Mouse (Mus musculus): Measurements from ENCODE around the gene Amot. TPM values are rescaled to one million over a fixed set of nuclear protein-coding genes. Genes with fewer than 3 reads are reported as not detected.

The Amot gene
- total and polyA plus RNA-seq, 2 experiments: 3.2 to 3.9 TPM

GRCm38 (mm10) chrX:145455629-145456028 lies 49.4 kb downstream of the Amot start:
- Histone ChIP-seq H3K27ac (replicated peaks; ENCODE audit: insufficient read depth, low read depth, low read length) (no peak overlapping the region), H3K9ac (ENCODE audit: low read depth, low read length) (no peak overlapping the region), H3K4me3 (ENCODE audit: insufficient read depth, low read depth, low read length) (no peak overlapping the region), H3K36me3 (ENCODE audit: control insufficient read depth, insufficient read depth, low read length) (peaks cover 2% of the 10 kb centered on the region; the same call in 1 of the 2 replicates), H3K4me1 (ENCODE audit: control insufficient read depth, insufficient read depth, low read length) (peaks cover 2% of the 10 kb centered on the region; the same call in 1 of the 2 replicates), H3K27me3 (ENCODE audit: control insufficient read depth, insufficient read depth, low read length) (no peaks in the 10 kb centered on the region), H3K79me2 (ENCODE audit: control insufficient read depth, insufficient read depth, low read length) (no peaks in the 10 kb centered on the region)
- peak; percentile 78 for DNase-seq (ENCODE audit: extremely low read depth, low read depth, low spot score)
- TF ChIP-seq POLR2A (IDR thresholded peaks at IDR 0.05; ENCODE audit: extremely low read depth, insufficient read depth, low read length): no peak
- TF ChIP-seq CTCF (IDR thresholded peaks at IDR 0.05; ENCODE audit: low read depth, low read length): no peak
- WGBS: 24% methylated on average over 6 of the region's 6 CpGs

- Histone ChIP-seq H3K4me3 (ENCODE audit: insufficient read depth, low read depth, low read length) (no peak overlapping the region), H3K9ac (ENCODE audit: low read depth, low read length) (no peak overlapping the region), H3K79me2 (ENCODE audit: control insufficient read depth, insufficient read depth, low read length) (no peaks in the 10 kb centered on the region), H3K36me3 (ENCODE audit: control insufficient read depth, insufficient read depth, low read length) (peaks cover 2% of the 10 kb centered on the region), H3K27me3 (ENCODE audit: control insufficient read depth, insufficient read depth, low read length) (no peaks in the 10 kb centered on the region), H3K4me1 (ENCODE audit: control insufficient read depth, insufficient read depth, low read length) (peaks cover 2% of the 10 kb centered on the region; the same call in 1 of the 2 replicates), H3K27ac (replicated peaks; ENCODE audit: insufficient read depth, low read depth, low read length) (peak overlapping the region; percentile 78)
- 27% methylated on average over 4 of the region's 4 CpGs for WGBS
- TF ChIP-seq POLR2A (IDR thresholded peaks at IDR 0.05; ENCODE audit: extremely low read depth, insufficient read depth, low read length): no peak
- TF ChIP-seq CTCF (IDR thresholded peaks at IDR 0.05; ENCODE audit: low read depth, low read length): no peak
- peak; percentile 72 for DNase-seq (ENCODE audit: extremely low read depth, low read depth, low spot score)
These were observed 50.2 kb downstream of the Amot start for GRCm38 (mm10) chrX:145454828-145455227.

- no peak overlapping the region for H3K9ac ChIP-seq (ENCODE audit: low read depth, low read length)
- 26% methylated on average over 2 of the region's 2 CpGs for WGBS
- TF ChIP-seq CTCF (IDR thresholded peaks at IDR 0.05; ENCODE audit: low read depth, low read length) (no peak), POLR2A (IDR thresholded peaks at IDR 0.05; ENCODE audit: extremely low read depth, insufficient read depth, low read length) (no peak)
These were observed 63.5 kb downstream of the Amot start for GRCm38 (mm10) chrX:145441526-145441925.

GRCm38 (mm10) chrX:145433652-145434051 lies 71.3 kb downstream of the Amot start:
- WGBS: 78% methylated on average over 4 of the region's 4 CpGs

More at GRCm38 (mm10) chrX:145441526-145441925, 63.5 kb downstream of the Amot start:
- H3K36me3 ChIP-seq (ENCODE audit: control insufficient read depth, insufficient read depth, low read length): no peaks in the 10 kb centered on the region
- no peak overlapping the region; the same call in 1 of the 2 replicates for H3K27ac ChIP-seq (replicated peaks; ENCODE audit: insufficient read depth, low read depth, low read length)
- no peak overlapping the region for H3K4me3 ChIP-seq (ENCODE audit: insufficient read depth, low read depth, low read length)
- no peaks in the 10 kb centered on the region for H3K27me3 ChIP-seq (ENCODE audit: control insufficient read depth, insufficient read depth, low read length)
- no peaks in the 10 kb centered on the region for H3K79me2 ChIP-seq (ENCODE audit: control insufficient read depth, insufficient read depth, low read length)
- no peaks in the 10 kb centered on the region; the same call in 1 of the 2 replicates for H3K4me1 ChIP-seq (ENCODE audit: control insufficient read depth, insufficient read depth, low read length)
- DNase-seq (ENCODE audit: extremely low read depth, low read depth, low spot score): peak; percentile 51

GRCm38 (mm10) chrX:145430836-145431570 lies 74.0 kb downstream of the Amot start:
- H3K9ac ChIP-seq (ENCODE audit: low read depth, low read length): no peak overlapping the region
- no peak for TF ChIP-seq CTCF (IDR thresholded peaks at IDR 0.05; ENCODE audit: low read depth, low read length)
- TF ChIP-seq POLR2A (IDR thresholded peaks at IDR 0.05; ENCODE audit: extremely low read depth, insufficient read depth, low read length): no peak
- H3K79me2 ChIP-seq (ENCODE audit: control insufficient read depth, insufficient read depth, low read length): no peaks in the 10 kb centered on the region
- 88% methylated on average over 5 of the region's 5 CpGs for WGBS
- H3K4me1 ChIP-seq (ENCODE audit: control insufficient read depth, insufficient read depth, low read length): no peaks in the 10 kb centered on the region
- no peaks in the 10 kb centered on the region for H3K27me3 ChIP-seq (ENCODE audit: control insufficient read depth, insufficient read depth, low read length)
- no peak overlapping the region for H3K4me3 ChIP-seq (ENCODE audit: insufficient read depth, low read depth, low read length)
- no peaks in the 10 kb centered on the region for H3K36me3 ChIP-seq (ENCODE audit: control insufficient read depth, insufficient read depth, low read length)
- no peak overlapping the region for H3K27ac ChIP-seq (replicated peaks; ENCODE audit: insufficient read depth, low read depth, low read length)
- DNase-seq (ENCODE audit: extremely low read depth, low read depth, low spot score): no peak

More at GRCm38 (mm10) chrX:145433652-145434051, 71.3 kb downstream of the Amot start:
- H3K27me3 ChIP-seq (ENCODE audit: control insufficient read depth, insufficient read depth, low read length): no peaks in the 10 kb centered on the region
- H3K27ac ChIP-seq (replicated peaks; ENCODE audit: insufficient read depth, low read depth, low read length): no peak overlapping the region
- H3K36me3 ChIP-seq (ENCODE audit: control insufficient read depth, insufficient read depth, low read length): no peaks in the 10 kb centered on the region
- H3K4me1 ChIP-seq (ENCODE audit: control insufficient read depth, insufficient read depth, low read length): no peaks in the 10 kb centered on the region
- H3K9ac ChIP-seq (ENCODE audit: low read depth, low read length): no peak overlapping the region
- H3K4me3 ChIP-seq (ENCODE audit: insufficient read depth, low read depth, low read length): no peak overlapping the region
- no peak for DNase-seq (ENCODE audit: extremely low read depth, low read depth, low spot score)
- TF ChIP-seq CTCF (IDR thresholded peaks at IDR 0.05; ENCODE audit: low read depth, low read length) (no peak), POLR2A (IDR thresholded peaks at IDR 0.05; ENCODE audit: extremely low read depth, insufficient read depth, low read length) (no peak)
- H3K79me2 ChIP-seq (ENCODE audit: control insufficient read depth, insufficient read depth, low read length): no peaks in the 10 kb centered on the region

GRCm38 (mm10) chrX:145428811-145429210 lies 76.2 kb downstream of the Amot start:
- no peak overlapping the region for H3K9ac ChIP-seq (ENCODE audit: low read depth, low read length)
- no peak overlapping the region for H3K4me3 ChIP-seq (ENCODE audit: insufficient read depth, low read depth, low read length)
- H3K79me2 ChIP-seq (ENCODE audit: control insufficient read depth, insufficient read depth, low read length): no peaks in the 10 kb centered on the region
- no peaks in the 10 kb centered on the region for H3K36me3 ChIP-seq (ENCODE audit: control insufficient read depth, insufficient read depth, low read length)
- H3K4me1 ChIP-seq (ENCODE audit: control insufficient read depth, insufficient read depth, low read length): no peaks in the 10 kb centered on the region
- DNase-seq (ENCODE audit: extremely low read depth, low read depth, low spot score): no peak
- H3K27ac ChIP-seq (replicated peaks; ENCODE audit: insufficient read depth, low read depth, low read length): no peak overlapping the region
- no peaks in the 10 kb centered on the region for H3K27me3 ChIP-seq (ENCODE audit: control insufficient read depth, insufficient read depth, low read length)
- TF ChIP-seq CTCF (IDR thresholded peaks at IDR 0.05; ENCODE audit: low read depth, low read length) (no peak), POLR2A (IDR thresholded peaks at IDR 0.05; ENCODE audit: extremely low read depth, insufficient read depth, low read length) (no peak)
- WGBS: 95% methylated on average over 1 of the region's 1 CpGs
